Mouse (Mus musculus) gastrocnemius, postnatal 10 days (tissue): ENCODE results near the gene Bcl9l. TPM values are rescaled to one million over a fixed set of nuclear protein-coding genes. Genes with fewer than 3 reads are reported as not detected.

Source experiments
- DNase-seq: peaks from one replicate; pipeline ENCODE4 v3.0.0; 2021; ENCODE audit warnings: mixed read lengths
- total RNA-seq, 2 experiments: library from RNA; stranded (reverse); gene quantifications; 2 replicates each; pipeline ENCODE4 v1.2.3; 2021

Bcl9l gene
- total RNA-seq, 2 experiments from 2014 or later = 65.4 to 77.6 TPM

- no peak for DNase-seq
Measured at GRCm38 (mm10) chr9:44511935-44512716, 29.5 kb downstream of the Bcl9l start.

- no peak for DNase-seq
Measured at GRCm38 (mm10) chr9:44512717-44513003, 30.0 kb downstream of the Bcl9l start.

- no peak for DNase-seq
Measured at GRCm38 (mm10) chr9:44513121-44513520, 30.5 kb downstream of the Bcl9l start.

DNA sequence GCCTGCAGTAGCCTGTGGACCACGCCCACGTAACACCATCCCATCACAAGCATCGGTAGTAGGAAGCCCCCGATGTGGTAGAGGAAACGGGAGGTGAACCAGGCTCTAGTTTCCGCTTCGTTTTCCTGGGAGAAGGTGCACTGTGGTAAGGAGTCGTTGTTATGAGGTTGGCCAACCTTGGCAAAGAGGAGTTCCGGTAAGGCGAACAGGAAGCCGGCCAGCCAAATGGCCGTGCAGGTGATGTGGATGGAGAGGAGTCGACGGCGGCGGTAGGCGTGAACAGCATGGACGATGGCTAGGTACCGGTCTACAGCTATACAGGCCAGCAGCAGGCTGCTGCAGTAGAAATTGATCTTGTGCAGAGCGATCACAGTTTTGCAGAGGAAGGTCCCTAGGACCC lies 31.0 kb downstream of the Bcl9l start:
- DNase-seq = no peak

GRCm38 (mm10) chr9:44514147-44514546 lies 31.5 kb downstream of the Bcl9l start:
- no peak for DNase-seq

- no peak for DNase-seq
Measured at GRCm38 (mm10) chr9:44515131-44515751, 32.6 kb downstream of the Bcl9l start.

GRCm38 (mm10) chr9:44515891-44516290 lies 33.3 kb downstream of the Bcl9l start:
- DNase-seq = no peak

GRCm38 (mm10) chr9:44517368-44517767 lies 34.7 kb downstream of the Bcl9l start:
- no peak for DNase-seq

DNA sequence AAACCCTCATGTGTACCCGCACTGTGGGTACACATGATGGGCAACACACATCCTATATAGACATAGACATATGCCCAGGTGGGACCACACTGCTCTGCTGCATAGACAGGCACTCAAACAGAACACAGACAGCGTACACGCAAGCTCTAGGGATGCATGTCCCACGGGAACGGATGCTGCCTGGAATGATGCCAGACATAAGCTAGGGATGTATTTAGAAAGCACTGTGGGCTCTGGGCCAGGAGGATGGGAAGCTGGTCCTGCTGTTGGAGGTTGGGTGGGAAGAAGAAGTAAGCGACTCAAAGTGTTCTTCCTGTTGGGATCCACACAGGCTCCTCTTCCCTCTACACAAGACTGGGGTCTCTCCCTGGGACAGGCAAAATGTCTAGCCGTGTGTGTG lies 35.4 kb downstream of the Bcl9l start:
- no peak for DNase-seq

- DNase-seq = no peak
Measured at GRCm38 (mm10) chr9:44521927-44522326, 39.3 kb downstream of the Bcl9l start.

GRCm38 (mm10) chr9:44523686-44524085 lies 41.1 kb downstream of the Bcl9l start:
- no peak for DNase-seq

DNA sequence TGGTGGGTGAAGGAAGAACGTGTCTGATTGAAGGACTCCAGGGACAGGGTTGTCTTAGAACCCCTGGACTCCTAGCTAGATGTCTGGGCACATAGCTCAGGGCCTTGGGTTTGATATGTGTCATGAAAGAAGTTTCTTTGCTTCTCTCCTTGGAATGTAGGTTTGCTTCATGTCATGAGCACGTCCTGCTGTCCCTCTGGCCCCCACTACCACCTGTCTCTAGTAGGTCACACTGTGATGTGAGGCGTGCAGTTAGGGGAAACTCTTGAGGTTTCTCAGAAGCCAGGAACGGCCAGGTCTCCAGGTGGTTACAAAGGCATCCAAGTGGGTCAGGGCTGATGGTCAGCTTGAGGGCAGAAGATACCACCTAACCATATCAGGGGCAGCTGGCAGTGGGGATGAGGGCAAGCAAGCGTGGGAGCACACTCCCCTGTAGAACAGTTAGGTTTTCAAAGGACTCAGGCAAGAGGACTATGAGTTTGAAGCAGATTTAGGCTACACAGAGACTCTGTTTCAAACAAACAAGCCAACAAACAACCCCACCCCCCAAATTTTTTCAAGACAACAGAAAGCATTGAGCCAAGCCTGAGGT lies 41.7 kb downstream of the Bcl9l start:
- DNase-seq = no peak

- no peak for DNase-seq
Measured at GRCm38 (mm10) chr9:44525001-44525400, 42.4 kb downstream of the Bcl9l start.

DNA sequence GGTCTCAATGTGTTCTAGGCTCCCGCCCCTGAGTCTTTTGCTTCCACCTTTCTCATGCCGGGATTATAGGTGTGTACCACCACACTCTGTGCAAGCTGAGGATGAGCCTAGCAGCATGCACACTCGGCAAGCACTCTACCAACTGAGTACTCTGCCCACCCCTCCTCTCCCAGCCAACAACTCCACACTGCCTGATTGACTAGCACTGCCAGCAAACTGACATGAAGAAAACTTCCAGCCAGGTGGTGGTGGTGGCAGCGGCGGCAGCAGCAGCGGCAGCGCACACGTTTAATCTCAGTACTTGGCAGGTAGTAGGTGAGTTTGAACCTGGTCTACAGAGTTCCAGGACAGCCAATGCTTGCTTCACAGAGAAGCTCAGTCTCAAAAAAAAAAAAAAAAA lies 43.0 kb downstream of the Bcl9l start:
- DNase-seq = no peak

DNA sequence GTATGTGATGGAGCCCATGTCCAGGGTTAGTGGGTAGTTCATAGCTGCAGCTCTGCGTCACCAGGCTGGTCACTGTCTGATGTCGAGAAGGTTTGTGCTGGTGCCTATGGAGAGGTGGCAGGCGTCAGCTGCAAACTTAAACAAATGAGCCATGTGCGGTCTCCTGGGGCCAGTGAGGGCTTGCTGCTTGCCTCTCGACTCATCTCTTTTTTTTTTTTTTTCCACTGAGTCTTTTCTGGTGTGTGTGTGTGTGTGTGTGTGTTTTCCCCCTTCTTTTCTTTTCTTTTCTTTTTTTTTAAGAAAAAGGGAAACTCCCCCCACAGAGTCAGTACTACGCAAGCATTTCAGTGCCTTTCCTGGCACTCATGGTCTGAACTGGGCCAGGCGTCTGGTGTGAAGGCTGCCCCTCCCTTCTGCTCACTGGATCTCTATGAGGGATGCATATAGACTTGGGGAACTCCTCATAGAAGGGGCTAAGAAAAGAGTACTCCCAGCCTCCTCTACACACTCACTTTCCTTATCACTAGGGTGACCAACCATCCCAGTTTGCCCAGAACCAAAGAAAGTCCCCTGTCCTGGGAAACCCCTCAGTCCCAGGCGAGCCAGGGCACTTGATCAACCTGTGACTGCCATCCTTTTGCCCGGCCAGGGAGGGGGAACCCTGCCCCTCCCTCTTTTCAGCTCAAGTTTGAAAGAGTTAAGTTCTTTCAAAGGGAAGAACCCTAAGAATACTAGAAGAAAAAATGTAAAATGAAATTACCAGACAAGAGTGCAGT lies 43.9 kb downstream of the Bcl9l start:
- DNase-seq = no peak

GRCm38 (mm10) chr9:44528340-44528739 lies 45.7 kb downstream of the Bcl9l start:
- no peak for DNase-seq

DNA sequence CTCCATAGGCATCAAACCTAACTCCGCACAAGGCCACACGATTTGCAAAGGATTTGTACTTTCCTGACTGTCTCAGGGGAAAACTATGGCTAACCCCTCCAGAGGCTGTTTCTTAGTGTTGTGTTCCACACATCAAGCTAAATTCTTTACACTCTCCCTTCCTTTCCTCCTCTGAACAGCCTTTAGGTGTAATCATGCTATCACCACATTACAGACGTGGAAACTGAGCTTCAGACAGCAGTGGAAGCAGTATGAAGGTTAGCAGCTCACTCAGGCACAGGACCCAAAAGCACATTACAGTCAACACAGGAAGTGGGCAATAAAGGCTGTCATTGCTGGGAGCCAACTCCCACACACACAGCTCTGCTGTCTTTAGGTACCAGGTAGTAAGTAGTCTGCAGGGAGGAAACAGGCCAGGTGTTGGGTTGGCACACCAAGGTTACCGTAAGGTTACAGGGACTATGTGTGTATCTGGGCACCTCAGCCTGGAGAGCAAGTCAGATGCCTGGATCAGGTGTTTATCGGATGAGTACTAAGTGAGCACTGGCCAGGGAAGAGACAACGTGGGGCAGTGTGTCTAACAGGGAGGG lies 50.5 kb downstream of the Bcl9l start:
- no peak for DNase-seq

GRCm38 (mm10) chr9:44537625-44538301 lies 55.1 kb downstream of the Bcl9l start:
- DNase-seq = no peak

- DNase-seq = no peak
Measured at GRCm38 (mm10) chr9:44539816-44540421, 57.3 kb downstream of the Bcl9l start.

GRCm38 (mm10) chr9:44540676-44541075 lies 58.1 kb downstream of the Bcl9l start:
- no peak for DNase-seq

DNA sequence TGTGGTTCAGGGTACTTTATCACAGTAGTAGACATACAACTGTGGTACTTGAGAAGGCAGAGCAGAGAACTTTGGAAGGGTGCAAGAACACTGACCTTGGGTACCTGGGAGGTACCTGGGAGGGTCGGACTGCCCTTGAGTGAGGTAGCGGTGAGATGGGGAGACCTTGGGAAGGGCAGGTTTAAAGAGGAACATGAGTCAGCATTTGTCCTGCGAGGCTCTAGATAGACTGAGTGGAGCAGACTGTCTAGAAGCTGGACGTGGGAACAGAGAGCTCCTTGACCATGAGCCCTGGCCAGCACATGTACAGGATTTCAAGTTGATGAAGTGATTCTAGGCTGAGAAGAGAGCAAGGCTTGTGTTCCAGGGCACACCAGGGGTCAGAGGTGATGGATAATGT lies 59.7 kb downstream of the Bcl9l start:
- DNase-seq = no peak

DNA sequence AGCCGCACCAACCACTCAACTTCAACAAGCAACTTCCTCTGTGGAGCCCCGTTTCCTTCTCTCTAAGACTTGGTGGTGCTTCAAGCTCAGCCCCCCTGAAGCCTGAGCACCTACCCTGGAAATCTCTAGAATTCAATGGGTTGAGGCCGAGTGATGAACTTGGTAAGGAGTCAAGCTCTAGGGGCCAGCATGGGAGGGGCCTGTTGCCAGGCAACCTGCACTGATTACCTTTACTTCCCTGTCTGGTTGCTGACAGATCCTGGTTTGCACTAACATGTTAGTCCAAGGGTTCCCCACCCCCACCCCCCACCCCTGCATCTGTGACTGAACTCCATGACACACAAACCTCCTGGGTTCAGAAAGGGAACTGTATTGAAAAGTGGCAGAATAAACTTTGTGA lies 62.4 kb downstream of the Bcl9l start:
- DNase-seq = no peak
